28 mouse cellular contexts compared by ENCODE assay signal in genomic region chr14:36145261-36145660, GRCm38 (mm10). TPM values are rescaled to one million over a fixed set of nuclear protein-coding genes. Genes with fewer than 3 reads are reported as not detected.
DNase-seq lines count a peak whose midpoint lies in the region; TF ChIP-seq lines count a peak whose summit lies in the region.
"Had no signal": no experiment of that assay in that cellular context is flagged by ENCODE, and none has a peak within 500 bp of the region (broad histone marks: within the 10 kb centered on the region; RNA-seq: fewer than 3 reads in every experiment).

No protein-coding gene starts in this region.

- no peak for TF ChIP-seq CTCF in layer of hippocampus, adult 2 months (conservative IDR thresholded peaks at IDR 0.05)

- no peak overlapping the region for H3K4me3 ChIP-seq in layer of hippocampus, adult 2 months
- H3K4me3 ChIP-seq in myocyte, result no peak overlapping the region
- H3K4me3 ChIP-seq: embryonic facial prominence, embryonic 15.5 days; erythroblast, embryonic 14.5 days; forebrain, embryonic 10.5 days; gastrocnemius, adult 2 months; heart, embryonic 13.5 days; hindbrain, embryonic 15.5 days had no signal

- no peak overlapping the region for H3K27ac ChIP-seq in layer of hippocampus, adult 2 months
- H3K27ac ChIP-seq: embryonic facial prominence, embryonic 15.5 days; forebrain, embryonic 10.5 days; gastrocnemius, adult 2 months; heart, embryonic 13.5 days; hindbrain, embryonic 15.5 days had no signal

- H3K4me2 ChIP-seq in myocyte (ENCODE audit: low read depth), result no peak overlapping the region
- H3K4me2 ChIP-seq: embryonic facial prominence, embryonic 15.5 days; heart, embryonic 13.5 days; hindbrain, embryonic 15.5 days had no signal

- TF ChIP-seq POLR2A in myocyte (IDR thresholded peaks at IDR 0.05; ENCODE audit: insufficient read length, low read depth), result no peak

- no peaks in the 10 kb centered on the region for H3K27me3 ChIP-seq in myocyte (ENCODE audit: control insufficient read depth, insufficient read depth, insufficient read length)
- H3K27me3 ChIP-seq: embryonic facial prominence, embryonic 15.5 days; heart, embryonic 13.5 days; hindbrain, embryonic 15.5 days; Patski had no signal

- H3ac ChIP-seq in myocyte (ENCODE audit: control insufficient read depth, insufficient read length), result no peak overlapping the region

- no peaks in the 10 kb centered on the region for H3K79me2 ChIP-seq in myocyte (ENCODE audit: control insufficient read depth, insufficient read depth)

- H3K36me3 ChIP-seq in myocyte (ENCODE audit: control insufficient read depth, insufficient read depth), result no peaks in the 10 kb centered on the region
- H3K36me3 ChIP-seq: embryonic facial prominence, embryonic 15.5 days; forebrain, embryonic 10.5 days; heart, embryonic 13.5 days; hindbrain, embryonic 15.5 days had no signal

- DNase-seq in layer of hippocampus, adult 2 months (ENCODE audit: low spot score in 2 of 2), result peak; percentile 16 to 39
- no peak for DNase-seq in layer of hippocampus, adult 9-10 months (ENCODE audit: low spot score)
- peak; percentile 71 for DNase-seq in 416B (ENCODE audit: low read depth)
- peak; percentile 54 for DNase-seq in brain, adult 2 months (ENCODE audit: low read depth, low spot score)
- DNase-seq in retina, embryonic 14.5 days (ENCODE audit: low spot score), result no peak
- no peak for DNase-seq in embryo, embryonic 9.5 days (ENCODE audit: extremely low spot score)
- DNase-seq: adrenal gland, postnatal 14 days; B cell, adult 2 months; cerebellum, adult 18-20 months; cerebellum, adult 9-11 months; gastrocnemius, adult 2 months; gastrocnemius, postnatal 36 days; heart, adult 11 months; heart, postnatal 36 days had no signal

TF ChIP-seq in myocyte, 11 proteins besides CTCF, POLR2A, EP300 and RAD21:
- peak in 2 of 3 experiments; percentile 67 to 74 for TF ChIP-seq MYOD1 (IDR thresholded peaks at IDR 0.05; ENCODE audit: control insufficient read depth in 1 of 3, insufficient read length in 2 of 3, low read depth in 2 of 3)
- no peak for TF ChIP-seq CEBPB (IDR thresholded peaks at IDR 0.05; ENCODE audit: insufficient read depth, poor library complexity, severe bottlenecking)

RNA-seq across cellular contexts. Expression of gene 4930474N05Rik, which starts 50.5 kb away (rescaled TPM):
- total RNA-seq in layer of hippocampus, adult 2 months (2021), result not detected
- not detected for polyA plus RNA-seq in myocyte (2012; fragmentation: generic; extraction: Trizol)
- total RNA-seq: adrenal gland, adult 18-20 months; adrenal gland, postnatal 14 days; gastrocnemius, adult 2 months; gastrocnemius, postnatal 36 days; heart, postnatal 36 days; MEL had no signal
- polyA plus RNA-seq: activated CD4-positive, CD25-positive, alpha-beta regulatory T cell, adult 4 months; embryonic facial prominence, embryonic 11.5 days; embryonic facial prominence, embryonic 15.5 days; erythroblast, embryonic 14.5 days; forebrain, embryonic 10.5 days; forebrain, embryonic 14.5 days; heart, embryonic 13.5 days; heart, postnatal 0 days; hindbrain, embryonic 11.5 days; hindbrain, embryonic 15.5 days; Patski had no signal

Comparison
In these comparisons a context has a peak if more than half of its experiments do, and no peak if none do; other contexts are left out.
1. DNase-seq: peak in layer of hippocampus, adult 2 months (2 of 2), 416B (single experiment) and brain, adult 2 months (single experiment); none in layer of hippocampus, adult 9-10 months (single experiment), retina, embryonic 14.5 days (single experiment) and embryo, embryonic 9.5 days (single experiment).